Mouse (Mus musculus) megakaryocyte, embryonic 14.5 days (primary cell): ENCODE data around the gene Wdr4. TPM values are rescaled to one million over a fixed set of nuclear protein-coding genes. Genes with fewer than 3 reads are reported as not detected.

Source experiments
- H3K27me3 ChIP-seq: replicated peaks from 2 replicates; pipeline ENCODE3; 2012; ENCODE audit warnings: inconsistent platforms
- H3K36me3 ChIP-seq: replicated peaks from 2 replicates; pipeline ENCODE3; 2012; ENCODE audit warnings: low read length, inconsistent platforms, mixed read lengths
- H3K4me1 ChIP-seq: 2 replicates; pipeline ENCODE4 v1.6.1; 2012; ENCODE audit warnings: inconsistent platforms
- H3K4me3 ChIP-seq: replicated peaks from 2 replicates; pipeline ENCODE3; 2012; ENCODE audit warnings: moderate library complexity, mild to moderate bottlenecking, inconsistent platforms
- H3K9me3 ChIP-seq: 2 replicates; pipeline ENCODE4 v1.6.1; 2012; ENCODE audit warnings: inconsistent platforms
- FLI1 ChIP-seq: IDR thresholded peaks from 2 replicates; pipeline ENCODE4 v1.6.1; 2012; ENCODE audit warnings: low read length, inconsistent platforms, mixed read lengths
- GATA1 ChIP-seq: IDR thresholded peaks from 3 replicates; pipeline ENCODE4 v1.6.1; 2012; ENCODE audit warnings: mixed read lengths, low read length, inconsistent platforms, borderline replicate concordance
- polyA plus RNA-seq: library from polyadenylated mRNA; stranded (reverse); fragments of >175 nt; gene quantifications from 2 replicates; pipeline ENCODE4 v1.2.3, GENCODE M21; 2012; ENCODE audit warnings: low replicate concordance; ENCODE audit not compliant: insufficient read depth

Wdr4 gene
- polyA plus RNA-seq, 1 experiment, result 13.5 TPM

DNA sequence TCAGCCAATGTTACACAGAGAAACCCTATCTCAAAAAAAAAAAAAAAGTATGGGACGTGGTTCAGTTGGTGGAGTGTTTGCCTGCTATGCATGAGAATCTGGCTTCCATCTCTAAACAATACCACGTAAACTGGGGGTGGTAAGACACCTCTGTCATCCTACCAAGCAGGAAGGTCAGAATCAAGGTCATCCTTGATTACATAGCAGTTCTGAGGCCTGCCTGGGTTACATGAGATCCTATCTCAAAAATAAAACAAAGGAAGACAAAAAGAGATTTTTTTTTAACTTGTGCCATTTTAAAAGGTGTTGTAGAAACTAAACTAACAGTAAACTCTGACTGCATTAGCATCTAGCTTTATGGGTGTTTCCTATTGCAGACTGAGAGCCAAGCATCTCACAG, 67.0 kb downstream of the Wdr4 start:
- Histone ChIP-seq H3K4me1 (peaks cover 4% of the 10 kb centered on the region; the same call in 1 of the 2 replicates), H3K9me3 (no peaks in the 10 kb centered on the region), H3K27me3 (peaks cover 44% of the 10 kb centered on the region), H3K4me3 (no peak overlapping the region), H3K36me3 (no peaks in the 10 kb centered on the region)
- TF ChIP-seq GATA1 (no peak), FLI1 (no peak)

GRCm38 (mm10) chr17:31451179-31451708, 68.5 kb downstream of the Wdr4 start:
- H3K36me3 ChIP-seq, result no peaks in the 10 kb centered on the region
- H3K9me3 ChIP-seq, result no peaks in the 10 kb centered on the region
- peaks cover 39% of the 10 kb centered on the region for H3K27me3 ChIP-seq
- no peak for TF ChIP-seq GATA1
- no peak for TF ChIP-seq FLI1
- no peak overlapping the region for H3K4me3 ChIP-seq
- H3K4me1 ChIP-seq, result peaks cover 4% of the 10 kb centered on the region; the same call in 1 of the 2 replicates

DNA sequence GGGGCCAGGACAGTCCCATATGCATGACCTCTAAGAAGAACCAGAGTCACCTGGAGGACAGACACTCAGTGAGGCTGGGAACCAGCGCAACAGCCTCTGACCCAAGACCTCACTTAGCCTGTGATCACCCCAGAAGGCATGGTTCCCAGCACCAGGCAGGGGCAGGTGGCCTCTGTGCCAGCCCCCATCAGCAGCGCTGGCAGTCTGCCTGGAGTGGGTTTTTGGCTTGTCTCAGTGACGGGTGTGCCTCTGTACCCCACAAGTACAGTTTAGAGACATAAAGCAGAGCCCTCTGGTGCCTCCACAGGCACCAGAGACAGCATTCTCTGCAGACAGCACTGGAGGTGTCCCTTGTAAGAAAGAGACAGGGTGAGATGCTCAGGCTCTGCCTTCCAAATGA, 69.6 kb downstream of the Wdr4 start:
- Histone ChIP-seq H3K4me1 (peaks cover 4% of the 10 kb centered on the region; the same call in 1 of the 2 replicates), H3K4me3 (no peak overlapping the region), H3K9me3 (no peaks in the 10 kb centered on the region), H3K27me3 (peaks cover 43% of the 10 kb centered on the region), H3K36me3 (no peaks in the 10 kb centered on the region)
- TF ChIP-seq FLI1, result no peak
- TF ChIP-seq GATA1, result no peak

GRCm38 (mm10) chr17:31448519-31448918, 71.3 kb downstream of the Wdr4 start:
- H3K9me3 ChIP-seq, result no peaks in the 10 kb centered on the region
- H3K4me1 ChIP-seq, result peaks cover 5% of the 10 kb centered on the region; the same call in 1 of the 2 replicates
- no peak for TF ChIP-seq GATA1
- no peak for TF ChIP-seq FLI1
- H3K27me3 ChIP-seq, result peaks cover 52% of the 10 kb centered on the region
- H3K36me3 ChIP-seq, result no peaks in the 10 kb centered on the region
- H3K4me3 ChIP-seq, result no peak overlapping the region

- Histone ChIP-seq H3K4me1 (peaks cover 5% of the 10 kb centered on the region; the same call in 1 of the 2 replicates), H3K36me3 (no peaks in the 10 kb centered on the region), H3K4me3 (no peak overlapping the region), H3K9me3 (no peaks in the 10 kb centered on the region), H3K27me3 (peaks cover 55% of the 10 kb centered on the region)
- TF ChIP-seq GATA1 (no peak), FLI1 (no peak)
Observed at GRCm38 (mm10) chr17:31447766-31448165, 72.0 kb downstream of the Wdr4 start.

DNA sequence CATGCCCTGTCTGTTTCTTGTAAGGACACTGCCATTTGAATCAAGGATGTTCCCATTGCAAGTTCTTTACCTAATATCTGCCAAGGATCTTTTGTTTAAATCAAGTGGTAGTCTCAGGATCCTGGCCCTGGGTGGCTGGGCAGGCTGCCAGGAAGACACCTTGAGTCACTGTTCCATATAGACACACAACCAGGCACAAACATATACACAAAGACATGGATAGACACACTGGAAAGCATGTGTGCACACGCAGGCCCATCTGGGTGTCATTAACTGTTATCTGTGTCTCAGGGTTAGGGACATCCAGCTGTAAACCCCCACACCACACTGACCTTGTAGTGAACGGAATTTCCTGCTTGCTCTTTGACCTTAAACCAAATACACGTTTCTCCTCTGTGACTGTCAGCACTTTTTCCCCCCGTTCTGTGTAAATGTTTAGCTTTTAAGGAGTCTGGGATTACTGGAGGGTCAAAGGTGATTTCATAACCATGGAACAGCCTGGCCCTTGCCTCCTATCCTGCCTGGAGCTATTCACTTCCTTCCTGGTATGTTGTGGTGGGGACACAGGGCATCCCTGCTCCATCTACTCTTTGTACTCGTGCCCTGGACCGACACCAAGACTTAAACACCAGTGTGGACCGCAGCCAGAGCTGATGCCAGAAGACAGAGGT, 74.6 kb downstream of the Wdr4 start:
- peaks cover 4% of the 10 kb centered on the region; the same call in 1 of the 2 replicates for H3K9me3 ChIP-seq
- H3K27me3 ChIP-seq, result peaks cover 50% of the 10 kb centered on the region

More for the DNA sequence above, 74.6 kb downstream of the Wdr4 start:
- no peak overlapping the region for H3K4me3 ChIP-seq
- no peaks in the 10 kb centered on the region for H3K36me3 ChIP-seq
- TF ChIP-seq FLI1, result no peak
- TF ChIP-seq GATA1, result no peak
- peaks cover 5% of the 10 kb centered on the region; the same call in 1 of the 2 replicates for H3K4me1 ChIP-seq

Other genes starting within 250 kb of the Wdr4 start
- 0.12 TPM in 1 of 2 replicates, not detected in the other for gene Rsph1, start 242.6 kb downstream of the Wdr4 start, polyA plus RNA-seq
- gene Slc37a1, start 233.2 kb downstream of the Wdr4 start, polyA plus RNA-seq, result 3.4 and 4.1 TPM in 2 replicates
- gene Pde9a, start 133.8 kb downstream of the Wdr4 start, polyA plus RNA-seq, result not detected in 2 replicates
- 77.3 and 604 TPM in 2 replicates for gene Ndufv3, start 135 bp upstream of the Wdr4 start, polyA plus RNA-seq
- gene Pknox1, start 44.8 kb upstream of the Wdr4 start, polyA plus RNA-seq, result 2.5 TPM in 1 of 2 replicates, not detected in the other
- gene Cbs, start 117.3 kb upstream of the Wdr4 start, polyA plus RNA-seq, result not detected in 2 replicates
- 6.7 and 101 TPM in 2 replicates for gene U2af1, start 138.9 kb upstream of the Wdr4 start, polyA plus RNA-seq
- not detected in 2 replicates for gene Cryaa, start 157.8 kb upstream of the Wdr4 start, polyA plus RNA-seq